Mouse (Mus musculus) stomach, embryonic 15.5 days (tissue): ENCODE results near the gene Olfr640. TPM values are rescaled to one million over a fixed set of nuclear protein-coding genes. Genes with fewer than 3 reads are reported as not detected.

ENCODE experiments used
- ATAC-seq: fragments of 200-750 bp; cut with Nextera tagmentation; 2 replicates; pipeline ENCODE4 v1.8.0; 2017; ENCODE audit warnings: low read depth, moderate number of reproducible peaks, moderate TSS enrichment; ENCODE audit not compliant: insufficient read depth, low FRiP score
- H3K27ac ChIP-seq: fragments of 300-500 bp; sonication (generic); 2 replicates; pipeline ENCODE4 v1.5.1; 2015; ENCODE audit warnings: mild to moderate bottlenecking, inconsistent platforms
- H3K27me3 ChIP-seq: fragments of 300-500 bp; sonication (generic); replicated peaks from 2 replicates; pipeline ENCODE4 v1.6.1; 2015; ENCODE audit warnings: inconsistent platforms
- H3K36me3 ChIP-seq: fragments of 300-500 bp; sonication (generic); 2 replicates; pipeline ENCODE4 v1.6.1; 2015; ENCODE audit warnings: inconsistent platforms
- H3K4me1 ChIP-seq: fragments of 300-500 bp; sonication (generic); 2 replicates; pipeline ENCODE4 v1.6.1; 2015; ENCODE audit warnings: inconsistent platforms
- H3K4me2 ChIP-seq: fragments of 300-500 bp; sonication (generic); 2 replicates; pipeline ENCODE4 v1.6.1; 2015; ENCODE audit warnings: mild to moderate bottlenecking, inconsistent platforms
- H3K4me3 ChIP-seq: fragments of 300-500 bp; sonication (generic); replicated peaks from 2 replicates; pipeline ENCODE4 v1.5.1; 2015; ENCODE audit warnings: inconsistent platforms
- H3K9ac ChIP-seq: fragments of 300-500 bp; sonication (generic); 2 replicates; pipeline ENCODE4 v1.6.1; 2015; ENCODE audit warnings: inconsistent platforms
- H3K9me3 ChIP-seq: fragments of 300-500 bp; sonication (generic); 2 replicates; pipeline ENCODE4 v1.6.1; 2016; ENCODE audit warnings: inconsistent platforms
- WGBS: fragments of 180-500 bp; shearing (Covaris S2); methylation state at CpG from one replicate; pipeline ENCODE4 v1.1.7; 2015; 5-methylcytosine and 5-hydroxymethylcytosine counted together
- polyA plus RNA-seq: library from polyadenylated mRNA; unstranded; fragments of >200 nt; fragmentation: Nextera tagmentation; extraction: Ambion mirVana; gene quantifications from 2 replicates; pipeline ENCODE4 v1.2.1, GENCODE M21; 2015

Gene Olfr640
- not detected in 2 replicates for polyA plus RNA-seq

- H3K27me3 ChIP-seq: no peaks in the 10 kb centered on the region
- ATAC-seq: no peak
- no peaks in the 10 kb centered on the region for H3K4me1 ChIP-seq
- H3K9me3 ChIP-seq: no peaks in the 10 kb centered on the region
- H3K36me3 ChIP-seq: no peaks in the 10 kb centered on the region
- 88% methylated on average over 6 of the region's 6 CpGs for WGBS
- no peak within 1 kb of the TSS for H3K27ac ChIP-seq
- H3K4me3 ChIP-seq: no peak within 1 kb of the TSS
- H3K4me2 ChIP-seq: no peak within 1 kb of the TSS
- H3K9ac ChIP-seq: no peak within 1 kb of the TSS
These were observed at the start of gene Olfr640 for GRCm38 (mm10) chr7:104025473-104025872. Gene Olfr640, minus strand, starts transcription at chr7:104025573.

GRCm38 (mm10) chr7:104071769-104072168, 46.4 kb upstream of the Olfr640 start, which contains the start of gene Olfr644:
Gene Olfr644, minus strand, starts transcription at chr7:104071869.
- Histone ChIP-seq H3K4me3 (no peak within 1 kb of the TSS), H3K4me1 (no peaks in the 10 kb centered on the region), H3K4me2 (no peak within 1 kb of the TSS), H3K27me3 (no peaks in the 10 kb centered on the region), H3K9me3 (no peaks in the 10 kb centered on the region), H3K9ac (no peak within 1 kb of the TSS), H3K27ac (no peak within 1 kb of the TSS), H3K36me3 (no peaks in the 10 kb centered on the region)
- ATAC-seq: no peak
- 74% methylated on average over 2 of the region's 2 CpGs for WGBS

GRCm38 (mm10) chr7:104061345-104061744, 36.0 kb upstream of the Olfr640 start, which contains the start of gene 4930516K23Rik:
Gene 4930516K23Rik, minus strand, starts transcription at chr7:104061445.
- Histone ChIP-seq H3K27me3 (no peaks in the 10 kb centered on the region), H3K9ac (no peak within 1 kb of the TSS), H3K36me3 (no peaks in the 10 kb centered on the region), H3K4me1 (no peaks in the 10 kb centered on the region), H3K4me2 (no peak within 1 kb of the TSS), H3K27ac (no peak within 1 kb of the TSS), H3K9me3 (no peaks in the 10 kb centered on the region), H3K4me3 (no peak within 1 kb of the TSS)
- ATAC-seq: no peak
- WGBS: 46% methylated on average over 2 of the region's 2 CpGs

- H3K4me2 ChIP-seq: no peak overlapping the region
- H3K9ac ChIP-seq: no peak overlapping the region
- no peaks in the 10 kb centered on the region for H3K4me1 ChIP-seq
- H3K9me3 ChIP-seq: no peaks in the 10 kb centered on the region
- no peaks in the 10 kb centered on the region for H3K27me3 ChIP-seq
- H3K4me3 ChIP-seq: no peak overlapping the region
- no peak overlapping the region for H3K27ac ChIP-seq
- 79% methylated on average over 1 of the region's 1 CpGs for WGBS
- no peaks in the 10 kb centered on the region for H3K36me3 ChIP-seq
- ATAC-seq: no peak
These were observed 33.8 kb upstream of the Olfr640 start for GRCm38 (mm10) chr7:104059215-104059614.

DNA sequence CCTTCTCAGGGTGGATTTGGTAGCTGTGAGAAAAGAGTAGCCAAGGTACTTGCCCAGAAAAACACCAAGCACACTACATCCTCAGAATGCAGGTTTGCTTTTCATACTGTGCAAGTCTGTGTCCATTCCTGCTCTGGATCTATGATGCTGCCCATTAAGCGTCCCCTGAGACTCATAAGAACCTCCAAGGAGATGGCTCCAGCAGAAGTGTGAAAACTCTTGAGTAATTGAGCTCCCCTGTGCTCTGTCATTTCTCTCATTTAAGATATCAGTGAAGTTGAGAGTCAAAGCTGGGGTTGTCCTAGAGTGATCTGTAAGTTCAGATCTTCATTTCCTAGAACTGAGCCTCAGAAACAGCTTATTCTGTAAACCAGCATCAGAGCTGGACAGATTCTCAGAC, 27.2 kb upstream of the Olfr640 start, which contains the start of gene Olfr642:
Olfr642 (minus strand) TSS at position 101 of the 400 bp plus-strand sequence.
- ATAC-seq: no peak
- WGBS: 54% methylated on average over 1 of the region's 1 CpGs
- H3K4me2 ChIP-seq: no peak within 1 kb of the TSS

GRCm38 (mm10) chr7:104050745-104051144, 25.4 kb upstream of the Olfr640 start:
- H3K4me2 ChIP-seq: no peak overlapping the region
- H3K9ac ChIP-seq: no peak overlapping the region
- H3K4me1 ChIP-seq: no peaks in the 10 kb centered on the region
- ATAC-seq: no peak
- no peaks in the 10 kb centered on the region for H3K27me3 ChIP-seq
- H3K27ac ChIP-seq: no peak overlapping the region
- no peaks in the 10 kb centered on the region for H3K36me3 ChIP-seq
- H3K9me3 ChIP-seq: no peaks in the 10 kb centered on the region
- no peak overlapping the region for H3K4me3 ChIP-seq
- WGBS: 82% methylated on average over 4 of the region's 4 CpGs

More for the DNA sequence above, 27.2 kb upstream of the Olfr640 start, which contains the start of gene Olfr642:
- no peak within 1 kb of the TSS for H3K9ac ChIP-seq
- no peaks in the 10 kb centered on the region for H3K27me3 ChIP-seq
- no peaks in the 10 kb centered on the region for H3K36me3 ChIP-seq
- no peaks in the 10 kb centered on the region for H3K9me3 ChIP-seq
- H3K4me3 ChIP-seq: no peak within 1 kb of the TSS
- H3K27ac ChIP-seq: no peak within 1 kb of the TSS
- H3K4me1 ChIP-seq: no peaks in the 10 kb centered on the region

GRCm38 (mm10) chr7:104035145-104035544, 9.8 kb upstream of the Olfr640 start, which contains the start of gene Olfr641:
Gene Olfr641, plus strand, starts transcription at chr7:104035445.
- 76% methylated on average over 1 of the region's 1 CpGs for WGBS
- no peak within 1 kb of the TSS for H3K4me3 ChIP-seq
- no peaks in the 10 kb centered on the region for H3K4me1 ChIP-seq
- H3K36me3 ChIP-seq: no peaks in the 10 kb centered on the region
- H3K9ac ChIP-seq: no peak within 1 kb of the TSS
- no peaks in the 10 kb centered on the region for H3K27me3 ChIP-seq
- no peak within 1 kb of the TSS for H3K4me2 ChIP-seq
- no peak for ATAC-seq
- no peak within 1 kb of the TSS for H3K27ac ChIP-seq
- H3K9me3 ChIP-seq: no peaks in the 10 kb centered on the region

- ATAC-seq: no peak
- 78% methylated on average over 3 of the region's 3 CpGs for WGBS
These were observed 1.6 kb upstream of the Olfr640 start for GRCm38 (mm10) chr7:104026978-104027377.

GRCm38 (mm10) chr7:104021651-104022050, 3.7 kb downstream of the Olfr640 start:
- no peaks in the 10 kb centered on the region for H3K36me3 ChIP-seq
- no peaks in the 10 kb centered on the region for H3K4me1 ChIP-seq
- H3K27ac ChIP-seq: no peak overlapping the region
- WGBS: 89% methylated on average over 6 of the region's 6 CpGs
- H3K9ac ChIP-seq: no peak overlapping the region
- no peaks in the 10 kb centered on the region for H3K9me3 ChIP-seq
- ATAC-seq: no peak
- no peak overlapping the region for H3K4me3 ChIP-seq
- no peaks in the 10 kb centered on the region for H3K27me3 ChIP-seq
- no peak overlapping the region for H3K4me2 ChIP-seq

More at GRCm38 (mm10) chr7:104026978-104027377, 1.6 kb upstream of the Olfr640 start:
- Histone ChIP-seq H3K4me2 (no peak overlapping the region), H3K9me3 (no peaks in the 10 kb centered on the region), H3K27ac (no peak overlapping the region), H3K27me3 (no peaks in the 10 kb centered on the region), H3K9ac (no peak overlapping the region), H3K4me3 (no peak overlapping the region), H3K36me3 (no peaks in the 10 kb centered on the region), H3K4me1 (no peaks in the 10 kb centered on the region)

DNA sequence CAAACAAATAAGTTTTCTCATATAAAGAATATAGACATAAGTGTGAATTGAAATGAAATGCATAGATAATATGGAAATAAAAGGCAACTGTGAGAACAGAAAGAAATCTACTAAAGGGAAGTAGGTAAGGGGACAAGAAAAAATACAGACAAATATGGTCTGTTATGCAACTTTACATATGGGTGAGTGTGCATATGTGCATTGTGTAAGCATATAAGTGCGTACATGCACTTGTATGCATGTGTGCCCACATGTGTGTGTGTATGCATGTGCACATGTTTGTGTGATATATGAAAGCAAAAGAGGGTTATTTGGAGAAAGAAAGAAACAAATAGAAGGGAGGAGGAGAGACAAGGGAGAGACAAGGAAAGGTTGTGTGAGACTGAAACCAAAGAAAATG, 6.4 kb downstream of the Olfr640 start:
- Histone ChIP-seq H3K9me3 (no peaks in the 10 kb centered on the region), H3K4me3 (no peak overlapping the region), H3K27ac (no peak overlapping the region), H3K4me1 (no peaks in the 10 kb centered on the region), H3K27me3 (no peaks in the 10 kb centered on the region), H3K36me3 (no peaks in the 10 kb centered on the region), H3K4me2 (no peak overlapping the region), H3K9ac (no peak overlapping the region)
- ATAC-seq: no peak
- 77% methylated on average over 1 of the region's 1 CpGs for WGBS

- H3K27ac ChIP-seq: no peak within 1 kb of the TSS
- H3K27me3 ChIP-seq: no peaks in the 10 kb centered on the region
- H3K9ac ChIP-seq: no peak within 1 kb of the TSS
- H3K4me1 ChIP-seq: no peaks in the 10 kb centered on the region
- no peaks in the 10 kb centered on the region for H3K9me3 ChIP-seq
- no peak within 1 kb of the TSS for H3K4me2 ChIP-seq
- no peak for ATAC-seq
- H3K4me3 ChIP-seq: no peak within 1 kb of the TSS
- H3K36me3 ChIP-seq: no peaks in the 10 kb centered on the region
These were observed 8.2 kb downstream of the Olfr640 start, which contains the start of gene Olfr639 for GRCm38 (mm10) chr7:104017203-104017602. Gene Olfr639, minus strand, starts transcription at chr7:104017303.

DNA sequence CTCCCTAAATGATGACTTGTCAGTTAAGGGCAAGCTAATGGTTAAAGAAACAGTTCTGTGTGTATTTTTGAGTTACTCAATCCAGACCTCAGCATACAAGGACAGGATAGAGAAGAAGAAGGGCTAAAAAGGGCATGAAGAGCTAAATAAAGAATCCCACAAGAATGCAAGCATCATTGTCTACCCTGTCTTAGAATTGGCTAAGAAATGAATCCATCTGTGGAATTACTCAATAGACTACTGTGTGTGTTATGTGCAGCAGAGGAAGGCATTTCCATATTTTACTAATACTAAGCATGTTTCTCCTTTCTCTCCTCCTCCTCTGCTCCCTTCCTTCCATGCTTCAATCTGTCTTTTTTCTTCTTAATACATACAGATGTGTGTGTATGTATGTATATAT, 26.2 kb downstream of the Olfr640 start:
- Histone ChIP-seq H3K27ac (no peak overlapping the region), H3K27me3 (no peaks in the 10 kb centered on the region), H3K9ac (no peak overlapping the region), H3K36me3 (no peaks in the 10 kb centered on the region), H3K4me3 (no peak overlapping the region), H3K4me2 (no peak overlapping the region), H3K4me1 (no peaks in the 10 kb centered on the region), H3K9me3 (no peaks in the 10 kb centered on the region)
- ATAC-seq: no peak

DNA sequence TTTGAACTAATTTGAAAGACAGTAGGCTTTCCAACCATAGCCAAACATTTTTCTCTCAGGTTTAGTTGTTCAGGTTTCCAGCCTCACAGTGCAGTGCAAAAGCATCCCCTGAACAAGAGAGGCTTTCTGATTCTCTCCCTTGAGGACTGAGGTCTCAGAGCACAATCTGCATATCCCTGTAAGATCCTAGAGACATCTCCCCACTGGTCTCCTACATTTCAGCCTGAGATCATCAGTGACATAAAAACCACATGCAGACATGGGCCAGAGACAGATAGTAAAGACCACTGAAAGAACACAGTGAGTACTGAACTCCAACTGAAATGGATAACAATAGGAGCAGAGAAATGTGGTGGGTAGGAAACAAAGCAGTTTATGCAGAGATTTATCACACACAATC, 26.9 kb downstream of the Olfr640 start, which contains the start of gene Olfr638:
Olfr638 (plus strand) TSS at position 301 of the 400 bp plus-strand sequence.
- no peak for ATAC-seq
- no peak within 1 kb of the TSS for H3K4me2 ChIP-seq
- H3K9me3 ChIP-seq: no peaks in the 10 kb centered on the region
- no peaks in the 10 kb centered on the region for H3K4me1 ChIP-seq
- H3K27me3 ChIP-seq: no peaks in the 10 kb centered on the region
- H3K4me3 ChIP-seq: no peak within 1 kb of the TSS
- H3K36me3 ChIP-seq: no peaks in the 10 kb centered on the region
- no peak within 1 kb of the TSS for H3K27ac ChIP-seq
- H3K9ac ChIP-seq: no peak within 1 kb of the TSS
